Mouse (Mus musculus) forebrain, postnatal 0 days (tissue): ENCODE measurements around the gene Snapc1. TPM values are rescaled to one million over a fixed set of nuclear protein-coding genes. Genes with fewer than 3 reads are reported as not detected.

Source experiments
- ATAC-seq: fragments of 200-750 bp; cut with Nextera tagmentation; 2 replicates; pipeline ENCODE4 v1.8.0; 2017; ENCODE audit warnings: mild to moderate bottlenecking, moderate library complexity
- DNase-seq: peaks from one replicate; pipeline ENCODE4 v3.0.0-alpha.2; 2015
- H3K27ac ChIP-seq: fragments of 300-500 bp; sonication (generic); 2 replicates; pipeline ENCODE4 v1.5.1; 2014; ENCODE audit warnings: low read depth, mild to moderate bottlenecking, antibody characterized with exemption, low read length, moderate library complexity, mixed read lengths
- H3K27me3 ChIP-seq: fragments of 300-500 bp; sonication (generic); 2 replicates; pipeline ENCODE4 v1.6.1; 2014; ENCODE audit warnings: mild to moderate bottlenecking, low read length, mixed read lengths; ENCODE audit not compliant: insufficient read depth
- H3K36me3 ChIP-seq: fragments of 300-500 bp; sonication (generic); 2 replicates; pipeline ENCODE4 v1.6.1; 2014; ENCODE audit warnings: mild to moderate bottlenecking, moderate library complexity; ENCODE audit not compliant: insufficient read depth
- H3K4me1 ChIP-seq: fragments of 300-500 bp; sonication (generic); 2 replicates; pipeline ENCODE4 v1.6.1; 2014; ENCODE audit warnings: antibody characterized with exemption; ENCODE audit not compliant: insufficient read depth
- H3K4me2 ChIP-seq: fragments of 300-500 bp; sonication (generic); 2 replicates; pipeline ENCODE4 v1.6.1; 2014; ENCODE audit warnings: low read depth, mild to moderate bottlenecking, moderate library complexity
- H3K4me3 ChIP-seq: fragments of 300-500 bp; sonication (generic); 2 replicates; pipeline ENCODE4 v1.5.1; 2014; ENCODE audit warnings: low read depth, low read length, mixed read lengths
- H3K9ac ChIP-seq: fragments of 300-500 bp; sonication (generic); 2 replicates; pipeline ENCODE4 v1.6.1; 2014; ENCODE audit warnings: mild to moderate bottlenecking
- H3K9me3 ChIP-seq: fragments of 300-500 bp; sonication (generic); 2 replicates; pipeline ENCODE4 v1.6.1; 2016; ENCODE audit warnings: low read length
- CTCF ChIP-seq: sonication (generic); IDR thresholded peaks from 2 replicates; pipeline ENCODE4 v1.5.1; 2016; ENCODE audit warnings: antibody characterized with exemption, control low read depth, low read depth
- WGBS: fragments of 180-500 bp; shearing (Covaris S2); extraction: QIAGEN DNeasy Blood & Tissue Kit; methylation state at CpG from one replicate; pipeline ENCODE4 v1.1.7; 2014; 5-methylcytosine and 5-hydroxymethylcytosine counted together
- polyA plus RNA-seq: library from polyadenylated mRNA; unstranded; fragments of >200 nt; fragmentation: Nextera tagmentation; extraction: Ambion mirVana; gene quantifications from 2 replicates; pipeline ENCODE4 v1.2.1, GENCODE M21; 2015
- total RNA-seq: library from RNA; depleted of rRNA; stranded (reverse); fragments of >200 nt; gene quantifications from 2 replicates; pipeline ENCODE4 v1.2.3, GENCODE M21; 2014

Snapc1 gene
- total and polyA plus RNA-seq, 2 experiments from 2014 or later = 17.9 to 21.9 TPM

DNA sequence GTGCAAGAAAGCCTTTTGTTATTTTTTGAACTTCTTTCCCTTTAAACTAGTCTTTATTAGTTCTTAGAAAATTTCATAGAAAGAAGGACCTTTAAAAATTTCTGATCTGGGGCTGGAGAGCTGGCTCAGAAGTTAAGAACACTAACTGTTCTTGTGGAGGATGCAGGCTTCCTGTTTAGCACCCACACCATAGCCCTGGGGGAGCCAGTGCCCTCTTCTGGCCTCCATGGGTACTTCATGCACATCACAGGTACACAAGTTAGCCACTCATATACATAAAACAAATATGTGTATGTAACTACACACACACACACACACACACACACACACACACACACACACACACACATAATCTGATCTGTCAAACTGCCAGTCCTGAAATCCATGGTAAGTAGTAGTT is 25.3 kb downstream of the Snapc1 start:
- ATAC-seq = no peak
- DNase-seq = no peak
- Histone ChIP-seq H3K4me1 (no peaks in the 10 kb centered on the region), H3K27me3 (no peaks in the 10 kb centered on the region), H3K4me2 (no peak overlapping the region), H3K4me3 (no peak overlapping the region), H3K27ac (no peak overlapping the region), H3K9me3 (no peaks in the 10 kb centered on the region), H3K9ac (no peak overlapping the region), H3K36me3 (peaks cover 9% of the 10 kb centered on the region)
- TF ChIP-seq CTCF = peak; percentile 65

DNA sequence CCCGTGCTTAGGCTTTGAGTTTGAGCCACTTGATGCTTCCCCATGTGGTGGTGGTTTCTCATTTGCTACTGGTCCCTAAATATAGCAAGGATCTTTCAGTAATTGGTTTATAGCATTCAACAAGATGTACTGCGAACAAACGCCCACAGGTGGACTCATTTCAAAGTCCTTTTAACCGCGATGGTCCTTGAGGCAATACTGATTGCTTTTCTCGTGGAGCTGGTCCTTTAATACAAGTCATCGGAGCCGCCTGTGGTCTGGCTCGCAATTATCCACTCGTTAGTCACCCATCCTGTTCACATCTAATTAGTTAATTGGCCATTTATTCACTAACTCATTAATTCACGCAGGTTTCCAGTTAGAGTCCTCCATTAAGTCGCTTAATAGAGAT is 32.6 kb downstream of the Snapc1 start:
- Histone ChIP-seq H3K4me2 (peak overlapping the region; percentile 73), H3K4me1 (peaks cover 12% of the 10 kb centered on the region), H3K36me3 (no peaks in the 10 kb centered on the region), H3K9ac (peak overlapping the region; percentile 87), H3K9me3 (no peaks in the 10 kb centered on the region), H3K27me3 (no peaks in the 10 kb centered on the region), H3K27ac (peak overlapping the region; percentile 88), H3K4me3 (peak overlapping the region; percentile 64)
- TF ChIP-seq CTCF = peak; percentile 18; the same call in 1 of the 2 replicates
- WGBS = 15% methylated on average over 12 of the region's 12 CpGs
- DNase-seq = peak; percentile 53
- peak; percentile 44 for ATAC-seq

DNA sequence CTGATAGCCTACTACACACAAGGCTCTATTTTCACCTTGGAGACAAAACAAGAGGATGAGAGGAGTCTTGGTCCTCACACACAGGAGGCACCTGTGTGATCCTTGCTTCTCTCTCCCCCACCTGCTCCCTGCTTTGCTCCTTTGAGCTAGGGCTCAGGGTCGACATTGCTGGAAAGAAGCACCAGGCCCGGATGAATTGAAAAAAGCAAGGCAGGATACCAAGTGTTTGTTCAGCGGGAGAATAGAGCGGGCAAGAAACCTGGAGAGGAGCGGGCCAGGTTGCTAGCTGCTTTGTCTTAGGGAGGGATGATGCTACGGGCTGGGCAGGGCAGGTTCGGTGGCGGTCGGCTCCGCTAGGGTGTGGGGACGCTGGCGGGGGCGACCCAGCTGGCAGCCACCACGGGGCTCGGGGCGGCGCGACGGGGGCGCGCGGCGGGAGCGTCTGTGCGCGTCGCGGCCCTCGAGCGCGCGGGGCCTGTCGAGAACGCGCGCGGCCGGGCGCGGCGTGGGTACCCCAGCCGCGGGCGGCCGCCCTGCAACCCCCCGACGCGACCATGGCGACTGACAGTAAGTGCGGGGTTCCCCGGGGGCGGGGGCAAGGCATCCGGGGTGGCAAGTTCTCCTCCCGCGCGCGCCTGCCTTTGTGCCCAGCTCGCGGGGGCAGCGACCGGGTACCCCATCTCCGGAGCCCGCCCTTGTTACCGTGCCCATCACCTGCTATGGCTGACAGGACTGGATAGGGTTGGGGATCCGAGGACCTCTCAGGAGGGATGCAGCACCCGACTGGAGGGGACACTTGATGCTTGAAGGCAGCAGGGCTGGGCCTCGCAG is 33.2 kb downstream of the Snapc1 start, which contains the start of gene Syt16:
Gene Syt16, plus strand, starts transcription at position 365 of the 831 bp plus-strand sequence.
- 2% methylated on average over 50 of the region's 67 CpGs for WGBS
- Histone ChIP-seq H3K9ac (peak within 1 kb of the TSS; percentile 87), H3K36me3 (no peaks in the 10 kb centered on the region), H3K4me2 (peak within 1 kb of the TSS; percentile 73), H3K27ac (peak within 1 kb of the TSS; percentile 88), H3K27me3 (no peaks in the 10 kb centered on the region), H3K4me3 (peak within 1 kb of the TSS; percentile 64), H3K4me1 (peaks cover 12% of the 10 kb centered on the region), H3K9me3 (no peaks in the 10 kb centered on the region)
- peak; percentile 87 for ATAC-seq
- DNase-seq = peak; percentile 82
- peak; percentile 1; the same call in 1 of the 2 replicates for TF ChIP-seq CTCF

- peak overlapping the region; percentile 88 for H3K27ac ChIP-seq
- TF ChIP-seq CTCF = no peak
- WGBS = 19% methylated on average over 5 of the region's 5 CpGs
- no peaks in the 10 kb centered on the region for H3K9me3 ChIP-seq
- no peaks in the 10 kb centered on the region for H3K27me3 ChIP-seq
- peak overlapping the region; percentile 64 for H3K4me3 ChIP-seq
- no peaks in the 10 kb centered on the region for H3K36me3 ChIP-seq
- peak overlapping the region; percentile 87 for H3K9ac ChIP-seq
- peak; percentile 65 for DNase-seq
- peak; percentile 51 for ATAC-seq
- H3K4me2 ChIP-seq = peak overlapping the region; percentile 73
- H3K4me1 ChIP-seq = peaks cover 12% of the 10 kb centered on the region
These were observed 33.8 kb downstream of the Snapc1 start for GRCm38 (mm10) chr12:73998128-73998456.

DNA sequence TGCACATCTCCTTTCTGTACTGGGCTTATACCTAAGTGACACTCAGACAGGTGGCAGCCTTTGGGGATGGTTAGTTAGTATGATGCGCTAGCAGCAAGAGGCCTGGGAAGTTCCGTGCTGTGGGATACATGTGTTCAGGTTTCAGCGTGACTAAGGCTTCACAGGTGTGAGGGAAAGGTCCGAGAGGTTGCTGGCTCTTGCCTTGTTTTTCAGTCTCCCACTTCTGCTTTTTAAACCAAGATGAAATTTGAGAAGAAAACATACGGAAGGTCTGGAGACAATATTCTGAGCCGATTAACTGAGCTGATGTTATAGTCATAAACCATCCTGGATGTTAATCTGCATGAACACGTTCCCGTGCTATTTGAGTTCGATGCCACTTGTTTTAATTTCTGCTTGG is 38.2 kb downstream of the Snapc1 start:
- no peak overlapping the region for H3K4me2 ChIP-seq
- 90% methylated on average over 9 of the region's 9 CpGs for WGBS

DNA sequence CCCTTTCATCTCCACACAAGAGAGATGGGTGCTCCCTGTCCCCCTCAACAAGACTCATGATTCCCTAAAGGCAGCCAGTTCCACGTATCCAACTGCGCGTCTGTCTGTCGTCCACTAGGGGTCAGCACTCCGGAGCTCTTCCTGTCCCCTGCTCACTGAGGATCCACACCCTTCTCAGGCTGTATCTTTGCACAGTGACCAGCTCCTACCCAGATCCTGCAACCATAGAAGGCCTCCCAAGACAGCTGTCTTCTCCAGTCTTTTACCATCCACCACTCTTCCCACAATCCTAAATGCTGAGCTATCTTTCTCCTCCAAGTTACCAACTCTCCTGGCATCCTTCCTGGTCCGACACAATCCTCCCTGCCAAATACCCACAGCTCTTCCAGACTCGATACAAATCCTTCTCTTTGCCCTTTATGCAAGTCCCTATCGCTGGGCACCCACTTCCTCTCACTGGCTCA is 45.2 kb downstream of the Snapc1 start:
- Histone ChIP-seq H3K4me2 (no peak overlapping the region), H3K36me3 (peaks cover 4% of the 10 kb centered on the region; the same call in 1 of the 2 replicates), H3K4me3 (no peak overlapping the region), H3K9me3 (no peaks in the 10 kb centered on the region), H3K4me1 (no peaks in the 10 kb centered on the region; the same call in 1 of the 2 replicates), H3K27ac (no peak overlapping the region), H3K27me3 (no peaks in the 10 kb centered on the region), H3K9ac (no peak overlapping the region)
- DNase-seq = peak; percentile 66
- WGBS = 12% methylated on average over 8 of the region's 8 CpGs
- peak; percentile 82 for TF ChIP-seq CTCF
- ATAC-seq = peak; percentile 63; the same call in 1 of the 2 replicates

More for the DNA sequence above, 38.2 kb downstream of the Snapc1 start:
- TF ChIP-seq CTCF = no peak
- no peak for ATAC-seq
- H3K4me1 ChIP-seq = peaks cover 6% of the 10 kb centered on the region; the same call in 1 of the 2 replicates
- H3K4me3 ChIP-seq = no peak overlapping the region
- H3K27ac ChIP-seq = no peak overlapping the region
- DNase-seq = no peak
- no peak overlapping the region for H3K9ac ChIP-seq
- H3K36me3 ChIP-seq = no peaks in the 10 kb centered on the region; the same call in 1 of the 2 replicates
- H3K27me3 ChIP-seq = no peaks in the 10 kb centered on the region
- no peaks in the 10 kb centered on the region for H3K9me3 ChIP-seq

GRCm38 (mm10) chr12:74013739-74014138 is 49.5 kb downstream of the Snapc1 start:
- peaks cover under 1% of the 10 kb centered on the region; the same call in 1 of the 2 replicates for H3K36me3 ChIP-seq
- H3K27me3 ChIP-seq = no peaks in the 10 kb centered on the region
- DNase-seq (peak; percentile 87), ATAC-seq (peak; percentile 87)
- no peak overlapping the region for H3K9ac ChIP-seq
- peak; percentile 96 for TF ChIP-seq CTCF
- 1% methylated on average over 6 of the region's 6 CpGs for WGBS
- no peaks in the 10 kb centered on the region; the same call in 1 of the 2 replicates for H3K4me1 ChIP-seq
- no peak overlapping the region for H3K4me3 ChIP-seq
- no peak overlapping the region for H3K4me2 ChIP-seq
- H3K9me3 ChIP-seq = no peaks in the 10 kb centered on the region
- H3K27ac ChIP-seq = no peak overlapping the region
